Mouse (Mus musculus) liver (tissue): Measurements from ENCODE around the gene Pon3.

Experiments
- DNase-seq: peaks from one replicate; pipeline ENCODE4 v3.0.0-alpha.2; 2020; ENCODE audit warnings: mixed read lengths

The Pon3 gene

GRCm38 (mm10) chr6:5177967-5178891 is 77.9 kb downstream of the Pon3 start:
- DNase-seq = no peak

GRCm38 (mm10) chr6:5174179-5174812 is 81.8 kb downstream of the Pon3 start:
- no peak for DNase-seq

DNA sequence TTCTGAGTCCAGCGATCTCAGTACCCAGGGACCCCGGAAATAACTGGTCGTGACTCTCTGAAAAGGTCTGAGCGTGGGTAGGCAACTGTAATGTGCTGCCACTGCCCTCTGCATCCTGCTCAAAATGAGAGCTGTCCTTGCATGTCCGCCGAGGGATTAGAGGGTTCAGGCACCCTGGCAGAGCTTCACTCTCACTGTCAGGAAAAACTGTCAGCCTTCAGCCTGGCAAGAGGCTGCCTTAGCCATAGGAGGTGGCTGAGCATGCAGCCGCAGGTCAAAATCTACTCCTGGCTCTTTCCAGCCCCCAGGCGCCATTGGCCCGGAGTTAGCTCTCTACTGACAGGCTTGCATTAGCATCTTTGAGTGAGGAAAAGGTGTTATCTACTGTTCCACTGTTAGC is 83.5 kb downstream of the Pon3 start:
- no peak for DNase-seq

- DNase-seq = no peak
Observed at GRCm38 (mm10) chr6:5171418-5171817, 84.7 kb downstream of the Pon3 start.
